Mouse (Mus musculus) heart, adult 8-10 months (tissue): ENCODE measurements around the gene Cds1. TPM values are rescaled to one million over a fixed set of nuclear protein-coding genes. Genes with fewer than 3 reads are reported as not detected.

ENCODE experiments used
- DNase-seq: peaks from one replicate; pipeline ENCODE4 v3.0.0; 2022; ENCODE audit warnings: low spot score
- total RNA-seq, 4 experiments: library from RNA; stranded (reverse); gene quantifications; 2 replicates each; pipeline ENCODE4 v1.2.4; 2022

Cds1 gene
- total RNA-seq, 4 experiments from 2014 or later, result 26.9 to 45.0 (median 34.1) TPM

- no peak for DNase-seq
Measured at GRCm38 (mm10) chr5:101775262-101775661, 10.3 kb downstream of the Cds1 start.

- no peak for DNase-seq
Measured at GRCm38 (mm10) chr5:101776528-101776927, 11.6 kb downstream of the Cds1 start.

- DNase-seq, result no peak
Measured at GRCm38 (mm10) chr5:101779376-101779863, 14.5 kb downstream of the Cds1 start.

GRCm38 (mm10) chr5:101780918-101781317, 16.0 kb downstream of the Cds1 start:
- no peak for DNase-seq

GRCm38 (mm10) chr5:101784328-101784727, 19.4 kb downstream of the Cds1 start:
- no peak for DNase-seq

- DNase-seq, result no peak
Measured at GRCm38 (mm10) chr5:101784787-101785186, 19.9 kb downstream of the Cds1 start.

GRCm38 (mm10) chr5:101785921-101786614, 21.1 kb downstream of the Cds1 start:
- DNase-seq, result no peak

GRCm38 (mm10) chr5:101789770-101790169, 24.8 kb downstream of the Cds1 start:
- no peak for DNase-seq

GRCm38 (mm10) chr5:101790560-101790959, 25.6 kb downstream of the Cds1 start:
- no peak for DNase-seq

- DNase-seq, result no peak
Measured at GRCm38 (mm10) chr5:101792665-101793064, 27.7 kb downstream of the Cds1 start.

GRCm38 (mm10) chr5:101801891-101802290, 37.0 kb downstream of the Cds1 start:
- DNase-seq, result no peak

GRCm38 (mm10) chr5:101802358-101803022, 37.6 kb downstream of the Cds1 start:
- DNase-seq, result no peak

GRCm38 (mm10) chr5:101811296-101812169, 46.6 kb downstream of the Cds1 start:
- DNase-seq, result peak; percentile 15

- no peak for DNase-seq
Measured at GRCm38 (mm10) chr5:101816822-101817221, 51.9 kb downstream of the Cds1 start.

GRCm38 (mm10) chr5:101819216-101819615, 54.3 kb downstream of the Cds1 start:
- no peak for DNase-seq

- no peak for DNase-seq
Measured at GRCm38 (mm10) chr5:101819844-101820243, 54.9 kb downstream of the Cds1 start.

- DNase-seq, result no peak
Measured at GRCm38 (mm10) chr5:101821052-101821451, 56.1 kb downstream of the Cds1 start.

GRCm38 (mm10) chr5:101821491-101822310, 56.8 kb downstream of the Cds1 start:
- DNase-seq, result no peak

- DNase-seq, result no peak
Measured at GRCm38 (mm10) chr5:101822311-101822670, 57.4 kb downstream of the Cds1 start.

- DNase-seq, result no peak
Measured at GRCm38 (mm10) chr5:101825111-101825911, 60.4 kb downstream of the Cds1 start.
